Mouse (Mus musculus) hematopoietic stem cell, adult 5-6 weeks (primary cell): Measurements from ENCODE around the gene Nudt8. TPM values are rescaled to one million over a fixed set of nuclear protein-coding genes. Genes with fewer than 3 reads are reported as not detected.
A peak's percentile ranks its signal among the peaks of the same experiment; 100 is the strongest.
"Not testable (repeated sequence)": the region's sequence is repeated elsewhere in the genome, so short reads cannot be mapped to it uniquely, and the experiment has no call there.

Source experiments
- ATAC-seq, 2 experiments: fragments of 125-278 bp in 1 of 2; replicated peaks in 1 of 2; 2 replicates each; pipeline ENCODE4 v1.8.0; 2016 to 2017; ENCODE audit warnings: inconsistent platforms in 2 of 2, mild to moderate bottlenecking in 2 of 2, moderate number of reproducible peaks in 2 of 2, low read depth in 1 of 2, moderate TSS enrichment in 1 of 2; ENCODE audit not compliant: low FRiP score in 2 of 2, poor library complexity in 2 of 2, severe bottlenecking in 2 of 2, insufficient read depth in 1 of 2, low TSS enrichment in 1 of 2
- total RNA-seq: library from RNA; stranded (forward); fragments of 172-1452, 232-1000 nt; gene quantifications from 2 replicates; pipeline ENCODE4 v1.2.3, GENCODE M21; 2017

Gene Nudt8
- total RNA-seq, 1 experiment from 2014 or later, result 4.5 TPM

GRCm38 (mm10) chr19:4037154-4037787 lies 36.9 kb downstream of the Nudt8 start:
- not testable (repeated sequence) for ATAC-seq

GRCm38 (mm10) chr19:4037788-4038232 lies 37.4 kb downstream of the Nudt8 start, which contains the start of gene Gstp1:
Gene Gstp1, minus strand, starts transcription at chr19:4037985.
- peak; percentile 90 to 99 for ATAC-seq

- ATAC-seq, result not testable (repeated sequence)
Measured at GRCm38 (mm10) chr19:4040941-4041340, 40.6 kb downstream of the Nudt8 start.

GRCm38 (mm10) chr19:4041500-4041899 lies 41.1 kb downstream of the Nudt8 start:
- not testable (repeated sequence) for ATAC-seq

- ATAC-seq, result no peak
Measured at GRCm38 (mm10) chr19:4042124-4042523, 41.7 kb downstream of the Nudt8 start.

GRCm38 (mm10) chr19:4044109-4044508 lies 43.7 kb downstream of the Nudt8 start:
- not testable (repeated sequence) for ATAC-seq

GRCm38 (mm10) chr19:4045966-4046865 lies 45.8 kb downstream of the Nudt8 start, which contains the start of gene Gstp2:
Gene Gstp2, minus strand, starts transcription at chr19:4046023.
- ATAC-seq, result peak; percentile 53 to 83; a peak in 2 of 4 replicates

- no peak for ATAC-seq
Measured at GRCm38 (mm10) chr19:4046866-4047254, 46.5 kb downstream of the Nudt8 start.

- 0 out of 4 replicates have a peak, but pooled peaks of 1 of the 2 experiments have one; percentile 53 for ATAC-seq
Measured at GRCm38 (mm10) chr19:4047859-4048258, 47.5 kb downstream of the Nudt8 start.

GRCm38 (mm10) chr19:4049069-4049468 lies 48.7 kb downstream of the Nudt8 start:
- ATAC-seq, result not testable (repeated sequence)

- no peak for ATAC-seq
Measured at GRCm38 (mm10) chr19:4051016-4051415, 50.6 kb downstream of the Nudt8 start.

Other genes starting within 250 kb of the Nudt8 start
- 75.8 and 85.8 TPM in 2 replicates for gene Kmt5b, start 233.2 kb upstream of the Nudt8 start, total RNA-seq
- gene Chka, start 148.8 kb upstream of the Nudt8 start, total RNA-seq, result 54.7 and 61.2 TPM in 2 replicates
- 110 and 122 TPM in 2 replicates for gene Tcirg1, start 93.4 kb upstream of the Nudt8 start, total RNA-seq
- 35.3 and 55.4 TPM in 2 replicates for gene Ndufs8, start 87.8 kb upstream of the Nudt8 start, total RNA-seq
- gene Aldh3b1, start 70.8 kb upstream of the Nudt8 start, total RNA-seq, result 6.6 and 12.6 TPM in 2 replicates
- 79.6 and 90.4 TPM in 2 replicates for gene Unc93b1, start 65.4 kb upstream of the Nudt8 start, total RNA-seq
- 0.31 TPM in 1 of 2 replicates, not detected in the other for gene Aldh3b3, start 41.9 kb upstream of the Nudt8 start, total RNA-seq
- gene Aldh3b2, start 28.3 kb upstream of the Nudt8 start, total RNA-seq, result 0.56 TPM in 1 of 2 replicates, not detected in the other
- 6.8 and 8.4 TPM in 2 replicates for gene Acy3, start 14.0 kb upstream of the Nudt8 start, total RNA-seq
- not detected in 2 replicates for gene Tbx10, start 7.8 kb upstream of the Nudt8 start, total RNA-seq
- 1.8 and 2.3 TPM in 2 replicates for gene Gm49405, start within 50 bp of the Nudt8 start, total RNA-seq
- 1.5 and 1.9 TPM in 2 replicates for gene Doc2g, start 2.7 kb downstream of the Nudt8 start, total RNA-seq
- 142 and 166 TPM in 2 replicates for gene Ndufv1, start 12.2 kb downstream of the Nudt8 start, total RNA-seq
- gene Gstp1, start 37.4 kb downstream of the Nudt8 start, total RNA-seq, result 62.7 and 72.5 TPM in 2 replicates
- not detected in 2 replicates for gene Gstp2, start 45.4 kb downstream of the Nudt8 start, total RNA-seq
- gene Gstp3, start 59.0 kb downstream of the Nudt8 start, total RNA-seq, result 1.4 and 13.2 TPM in 2 replicates
- not detected in 2 replicates for gene Cabp2, start 81.0 kb downstream of the Nudt8 start, total RNA-seq
- gene Cdk2ap2, start 96.6 kb downstream of the Nudt8 start, total RNA-seq, result 13.3 and 18.8 TPM in 2 replicates
- 20.0 and 22.4 TPM in 2 replicates for gene Pitpnm1, start 99.4 kb downstream of the Nudt8 start, total RNA-seq
- gene Aip, start 125.3 kb downstream of the Nudt8 start, total RNA-seq, result 60.3 and 78.0 TPM in 2 replicates
- gene Gpr152, start 139.2 kb downstream of the Nudt8 start, total RNA-seq, result not detected in 2 replicates
- not detected in 2 replicates for gene Cabp4, start 143.5 kb downstream of the Nudt8 start, total RNA-seq
- 66.9 and 109 TPM in 2 replicates for gene Coro1b, start 148.0 kb downstream of the Nudt8 start, total RNA-seq
- 229 and 295 TPM in 2 replicates for gene Ptprcap, start 153.0 kb downstream of the Nudt8 start, total RNA-seq
- 16.2 and 18.8 TPM in 2 replicates for gene Rps6kb2, start 162.8 kb downstream of the Nudt8 start, total RNA-seq
- 11.2 and 16.2 TPM in 2 replicates for gene Carns1, start 174.9 kb downstream of the Nudt8 start, total RNA-seq
- gene Tbc1d10c, start 190.7 kb downstream of the Nudt8 start, total RNA-seq, result 59.8 and 70.8 TPM in 2 replicates
- gene Ppp1ca, start 191.5 kb downstream of the Nudt8 start, total RNA-seq, result 384 and 392 TPM in 2 replicates
- gene Rad9a, start 201.1 kb downstream of the Nudt8 start, total RNA-seq, result 16.4 and 17.3 TPM in 2 replicates
- 12.8 and 17.3 TPM in 2 replicates for gene Clcf1, start 213.7 kb downstream of the Nudt8 start, total RNA-seq
- gene AC109138.7, start 213.8 kb downstream of the Nudt8 start, total RNA-seq, result not detected in 2 replicates
- 61.0 and 88.8 TPM in 2 replicates for gene Pold4, start 231.3 kb downstream of the Nudt8 start, total RNA-seq